Mouse (Mus musculus): ENCODE results near the gene Bach2. TPM values are rescaled to one million over a fixed set of nuclear protein-coding genes. Genes with fewer than 3 reads are reported as not detected.

The Bach2 gene
- total and polyA plus RNA-seq, 2 experiments from 2014 or later, result 13.9 to 14.7 TPM

DNA sequence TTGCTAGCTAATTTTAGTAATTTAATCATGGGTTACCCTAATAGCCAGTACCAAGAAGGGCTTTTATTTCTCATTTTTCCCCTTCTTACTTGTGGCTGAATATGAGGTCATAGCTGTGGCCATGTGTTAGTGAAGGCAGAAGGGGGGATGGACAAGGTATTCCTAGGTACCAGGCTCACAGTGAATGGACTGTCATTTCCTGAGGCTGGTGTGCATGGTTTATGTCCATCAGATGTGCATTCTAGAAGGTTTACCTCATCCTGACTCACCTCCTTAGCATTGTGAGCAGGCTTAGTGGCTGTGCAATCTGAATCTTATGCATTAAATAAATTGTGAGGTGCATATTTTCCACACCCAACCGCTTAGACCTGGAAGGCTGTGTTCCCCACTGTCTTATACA, 81.4 kb downstream of the Bach2 start:
- H3K4me1 ChIP-seq (ENCODE audit: insufficient read depth, low read length), result 0 out of 2 replicates have a peak, but pooled peaks cover 5% of the 10 kb centered on the region
- H3K9me3 ChIP-seq (ENCODE audit: low read length), result no peaks in the 10 kb centered on the region
- no peak overlapping the region for H3K4me3 ChIP-seq (ENCODE audit: low read length)
- no peak overlapping the region for H3K9ac ChIP-seq (replicated peaks; ENCODE audit: low read length)
- H3K4me2 ChIP-seq (ENCODE audit: low read depth, low read length), result no peak overlapping the region
- DNase-seq (ENCODE audit: low spot score), result no peak
- H3K36me3 ChIP-seq (ENCODE audit: insufficient read depth, low read length), result no peaks in the 10 kb centered on the region; the same call in none of the 2 replicates
- TF ChIP-seq CTCF (IDR thresholded peaks at IDR 0.05; ENCODE audit: low read depth), result no peak
- H3K27ac ChIP-seq, result no peak overlapping the region
- WGBS, result 89% methylated on average over 1 of the region's 1 CpGs
- ATAC-seq, result no peak
- H3K27me3 ChIP-seq (ENCODE audit: insufficient read depth, low read length), result no peaks in the 10 kb centered on the region

DNA sequence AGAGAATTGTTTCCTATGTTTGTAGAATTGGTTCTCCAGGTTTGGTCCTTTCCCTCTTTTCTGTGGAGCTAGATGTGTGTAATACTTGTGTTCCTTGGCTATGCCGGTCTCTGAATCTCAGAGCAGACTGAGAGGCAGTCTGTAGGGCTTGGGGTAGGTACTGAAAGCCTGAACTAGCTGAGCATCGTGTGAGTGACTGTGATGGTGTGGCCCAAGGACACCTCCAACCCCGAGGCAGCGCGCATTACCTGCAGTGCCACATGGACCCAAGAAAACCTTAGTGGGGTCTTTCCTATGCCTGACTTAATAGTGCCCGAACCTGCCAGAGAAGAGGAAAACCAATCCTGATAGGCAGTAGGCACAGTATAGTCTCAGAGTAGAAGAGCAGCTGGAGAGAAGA, 85.5 kb downstream of the Bach2 start:
- Histone ChIP-seq H3K9me3 (ENCODE audit: low read length) (no peaks in the 10 kb centered on the region), H3K36me3 (ENCODE audit: insufficient read depth, low read length) (no peaks in the 10 kb centered on the region), H3K4me2 (ENCODE audit: low read depth, low read length) (no peak overlapping the region), H3K27me3 (ENCODE audit: insufficient read depth, low read length) (no peaks in the 10 kb centered on the region), H3K9ac (replicated peaks; ENCODE audit: low read length) (no peak overlapping the region), H3K27ac (no peak overlapping the region), H3K4me3 (ENCODE audit: low read length) (no peak overlapping the region), H3K4me1 (ENCODE audit: insufficient read depth, low read length) (peaks cover 19% of the 10 kb centered on the region)
- TF ChIP-seq CTCF (IDR thresholded peaks at IDR 0.05; ENCODE audit: low read depth), result no peak
- ATAC-seq, result no peak
- 96% methylated on average over 6 of the region's 6 CpGs for WGBS
- no peak for DNase-seq (ENCODE audit: low spot score)

DNA sequence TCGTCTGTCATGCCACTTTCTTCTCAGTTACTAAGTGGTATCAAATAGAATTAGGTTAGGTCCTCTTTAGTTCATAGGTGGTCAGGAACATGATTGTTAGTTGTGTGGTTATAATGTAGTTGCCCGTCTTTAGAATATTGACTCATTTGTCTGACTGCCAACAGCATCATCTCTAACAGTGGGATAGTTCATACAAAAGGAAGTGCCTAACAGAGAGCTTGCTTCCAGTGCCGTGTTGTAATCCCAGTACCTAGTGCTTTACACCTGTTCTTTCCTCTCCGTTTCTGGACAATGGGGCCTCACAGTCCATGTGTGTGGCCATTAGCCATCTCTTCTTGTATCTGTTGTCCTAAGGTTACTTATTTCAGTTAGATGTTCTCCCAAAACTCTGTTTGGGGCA, 86.4 kb downstream of the Bach2 start:
- Histone ChIP-seq H3K27me3 (ENCODE audit: insufficient read depth, low read length) (no peaks in the 10 kb centered on the region), H3K9ac (replicated peaks; ENCODE audit: low read length) (no peak overlapping the region), H3K27ac (no peak overlapping the region), H3K9me3 (ENCODE audit: low read length) (no peaks in the 10 kb centered on the region), H3K4me3 (ENCODE audit: low read length) (no peak overlapping the region), H3K4me1 (ENCODE audit: insufficient read depth, low read length) (peaks cover 19% of the 10 kb centered on the region), H3K36me3 (ENCODE audit: insufficient read depth, low read length) (no peaks in the 10 kb centered on the region), H3K4me2 (ENCODE audit: low read depth, low read length) (no peak overlapping the region)
- TF ChIP-seq CTCF (IDR thresholded peaks at IDR 0.05; ENCODE audit: low read depth), result no peak
- DNase-seq (ENCODE audit: low spot score), result no peak
- 46% methylated on average over 4 of the region's 4 CpGs for WGBS
- ATAC-seq, result no peak

DNA sequence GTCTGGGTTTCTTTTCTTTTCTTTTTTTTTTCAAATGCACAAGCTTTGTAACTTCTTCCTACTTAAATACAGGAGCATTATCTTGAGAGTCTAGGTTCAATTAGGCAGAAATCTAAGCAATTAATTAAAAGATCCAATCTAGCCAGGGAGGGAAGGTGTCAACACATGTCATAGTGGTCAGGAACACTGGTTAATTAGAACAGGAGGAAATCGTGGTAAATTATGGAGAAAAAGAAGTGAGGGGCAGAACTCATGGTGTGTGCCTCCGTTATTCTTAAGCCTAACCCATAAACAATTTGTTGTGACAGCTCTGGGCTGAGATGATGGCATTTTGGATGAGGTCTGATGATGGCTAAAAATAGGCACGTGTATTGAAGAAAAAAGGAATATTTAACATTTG, 87.0 kb downstream of the Bach2 start:
- Histone ChIP-seq H3K27me3 (ENCODE audit: insufficient read depth, low read length) (no peaks in the 10 kb centered on the region), H3K27ac (peak overlapping the region; percentile 79; the same call in 1 of the 2 replicates), H3K36me3 (ENCODE audit: insufficient read depth, low read length) (no peaks in the 10 kb centered on the region), H3K9ac (replicated peaks; ENCODE audit: low read length) (no peak overlapping the region), H3K4me1 (ENCODE audit: insufficient read depth, low read length) (peaks cover 19% of the 10 kb centered on the region), H3K9me3 (ENCODE audit: low read length) (no peaks in the 10 kb centered on the region), H3K4me3 (ENCODE audit: low read length) (no peak overlapping the region), H3K4me2 (ENCODE audit: low read depth, low read length) (no peak overlapping the region)
- DNase-seq (ENCODE audit: low spot score) (no peak), ATAC-seq (peak; percentile 16; the same call in 1 of the 2 replicates)
- TF ChIP-seq CTCF (IDR thresholded peaks at IDR 0.05; ENCODE audit: low read depth), result no peak
- 22% methylated on average over 3 of the region's 3 CpGs for WGBS

DNA sequence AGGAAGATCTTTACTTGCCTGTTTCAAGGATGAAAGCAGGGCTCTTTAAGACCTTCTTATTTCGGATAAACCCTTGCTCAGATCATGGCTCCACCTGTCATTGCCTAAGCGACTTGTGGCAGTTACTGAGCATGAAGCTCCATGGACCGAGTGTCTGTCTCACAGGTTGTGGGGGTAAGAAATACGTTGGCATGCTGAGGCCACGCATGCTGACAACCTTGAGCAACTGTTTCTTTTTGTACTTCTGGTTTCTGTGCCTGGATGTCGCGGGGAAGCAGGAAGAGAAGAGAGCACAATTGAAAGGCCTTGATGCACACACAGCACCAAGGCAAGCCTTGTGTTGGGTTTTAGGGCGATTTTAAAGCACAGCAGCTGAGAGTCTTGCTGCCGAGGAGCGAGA, 87.7 kb downstream of the Bach2 start:
- Histone ChIP-seq H3K27ac (peak overlapping the region; percentile 79), H3K4me2 (ENCODE audit: low read depth, low read length) (0 out of 2 replicates have a peak overlapping the region, but pooled peaks have one; percentile 14), H3K27me3 (ENCODE audit: insufficient read depth, low read length) (no peaks in the 10 kb centered on the region), H3K4me1 (ENCODE audit: insufficient read depth, low read length) (peaks cover 14% of the 10 kb centered on the region), H3K9ac (replicated peaks; ENCODE audit: low read length) (peak overlapping the region; percentile 33; the same call in 1 of the 2 replicates), H3K4me3 (ENCODE audit: low read length) (no peak overlapping the region), H3K9me3 (ENCODE audit: low read length) (no peaks in the 10 kb centered on the region), H3K36me3 (ENCODE audit: insufficient read depth, low read length) (no peaks in the 10 kb centered on the region)
- WGBS, result 32% methylated on average over 10 of the region's 10 CpGs
- no peak for TF ChIP-seq CTCF (IDR thresholded peaks at IDR 0.05; ENCODE audit: low read depth)
- DNase-seq (ENCODE audit: low spot score) (peak; percentile 18), ATAC-seq (peak; percentile 30; the same call in 1 of the 2 replicates)

DNA sequence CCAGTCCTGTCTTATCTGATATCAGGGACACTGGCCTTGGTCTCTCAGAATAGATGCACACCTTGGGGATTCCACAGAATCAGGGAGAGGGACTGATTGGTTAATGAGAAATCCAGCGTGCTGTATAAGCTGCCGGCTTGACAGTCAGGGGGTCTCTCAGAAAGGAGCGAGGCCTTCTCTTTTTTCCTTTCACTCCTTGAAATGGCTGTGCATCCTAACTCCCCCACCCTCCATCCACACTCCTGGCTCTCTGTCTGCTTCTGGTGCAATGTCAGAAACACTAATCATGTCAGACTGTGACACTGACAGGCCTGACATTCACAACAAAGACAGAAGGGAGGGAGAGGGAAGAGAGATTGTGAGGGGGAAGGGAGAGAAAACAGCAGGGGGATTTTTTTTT, 88.3 kb downstream of the Bach2 start:
- Histone ChIP-seq H3K27me3 (ENCODE audit: insufficient read depth, low read length) (no peaks in the 10 kb centered on the region), H3K4me1 (ENCODE audit: insufficient read depth, low read length) (peaks cover 14% of the 10 kb centered on the region), H3K9me3 (ENCODE audit: low read length) (no peaks in the 10 kb centered on the region), H3K4me2 (ENCODE audit: low read depth, low read length) (0 out of 2 replicates have a peak overlapping the region, but pooled peaks have one; percentile 14), H3K27ac (peak overlapping the region; percentile 79), H3K4me3 (ENCODE audit: low read length) (no peak overlapping the region), H3K9ac (replicated peaks; ENCODE audit: low read length) (no peak overlapping the region), H3K36me3 (ENCODE audit: insufficient read depth, low read length) (no peaks in the 10 kb centered on the region)
- TF ChIP-seq CTCF (IDR thresholded peaks at IDR 0.05; ENCODE audit: low read depth), result no peak
- DNase-seq (ENCODE audit: low spot score), result peak; percentile 28
- peak; percentile 56 for ATAC-seq
- 15% methylated on average over 3 of the region's 3 CpGs for WGBS

DNA sequence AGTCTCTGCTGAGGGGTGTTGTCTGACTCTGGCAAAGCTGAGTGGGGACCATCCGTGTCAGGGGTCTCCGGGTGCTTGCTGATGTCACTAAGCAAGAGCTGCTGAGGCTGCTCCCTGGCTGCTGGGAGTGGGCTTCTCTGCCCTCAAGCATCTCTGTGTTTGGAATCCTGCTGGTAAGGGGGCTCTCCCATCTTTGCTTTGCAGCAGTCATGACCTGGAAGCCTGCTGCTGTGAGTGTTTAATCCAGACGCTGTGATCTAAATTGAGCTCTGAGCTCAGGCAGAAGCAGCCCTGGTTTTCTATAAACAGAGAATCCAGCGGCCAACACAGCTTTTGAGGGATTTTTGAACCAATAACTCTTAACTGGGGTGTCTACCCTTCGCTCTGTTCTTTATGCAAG, 89.0 kb downstream of the Bach2 start:
- no peak overlapping the region for H3K4me3 ChIP-seq (ENCODE audit: low read length)
- H3K27me3 ChIP-seq (ENCODE audit: insufficient read depth, low read length), result no peaks in the 10 kb centered on the region
- H3K4me2 ChIP-seq (ENCODE audit: low read depth, low read length), result no peak overlapping the region
- peak overlapping the region; percentile 22; the same call in 1 of the 2 replicates for H3K9ac ChIP-seq (replicated peaks; ENCODE audit: low read length)
- ATAC-seq (no peak), DNase-seq (ENCODE audit: low spot score) (peak; percentile 14)
- peaks cover 14% of the 10 kb centered on the region for H3K4me1 ChIP-seq (ENCODE audit: insufficient read depth, low read length)
- 26% methylated on average over 5 of the region's 5 CpGs for WGBS
- H3K27ac ChIP-seq, result peak overlapping the region; percentile 79; the same call in 1 of the 2 replicates
- H3K9me3 ChIP-seq (ENCODE audit: low read length), result no peaks in the 10 kb centered on the region
- H3K36me3 ChIP-seq (ENCODE audit: insufficient read depth, low read length), result no peaks in the 10 kb centered on the region
- TF ChIP-seq CTCF (IDR thresholded peaks at IDR 0.05; ENCODE audit: low read depth), result no peak
